Mouse (Mus musculus) MEL (cell line): Measurements from ENCODE around the gene Nsg1.

Experiments used
- BHLHE40 ChIP-seq: IDR thresholded peaks from 2 replicates; pipeline ENCODE4 v1.6.1; 2012; ENCODE audit warnings: low read depth, mild to moderate bottlenecking, inconsistent platforms, low read length, improper control_type of control experiment, borderline replicate concordance
- CHD1 ChIP-seq: IDR thresholded peaks from 2 replicates; pipeline ENCODE4 v1.6.1; 2012; ENCODE audit warnings: low read depth, mild to moderate bottlenecking, inconsistent platforms, low read length, improper control_type of control experiment
- CTCF ChIP-seq, 3 experiments: IDR thresholded peaks in 2 of 3; conservative IDR thresholded peaks in 1 of 3; 2 replicates each; pipeline ENCODE4 v1.5.1; 2011 to 2012; ENCODE audit warnings: low read length in 3 of 3, low read depth in 2 of 3, mild to moderate bottlenecking in 2 of 3, improper control_type of control experiment in 1 of 3, inconsistent platforms in 1 of 3, mixed read lengths in 1 of 3, moderate library complexity in 1 of 3; ENCODE audit not compliant: control insufficient read depth in 1 of 3, insufficient read depth in 1 of 3, poor library complexity in 1 of 3, severe bottlenecking in 1 of 3
- E2F4 ChIP-seq: IDR thresholded peaks from 2 replicates; pipeline ENCODE4 v1.6.1; 2011; ENCODE audit warnings: low read depth, low read length, improper control_type of control experiment, borderline replicate concordance
- ELF1 ChIP-seq: IDR thresholded peaks from 2 replicates; pipeline ENCODE4 v1.6.1; 2014; ENCODE audit warnings: low read depth, mild to moderate bottlenecking, inconsistent platforms, low read length, improper control_type of control experiment, moderate library complexity
- EP300 ChIP-seq, 2 experiments: IDR thresholded peaks; 2 replicates each; pipeline ENCODE4 v1.6.1; 2011; ENCODE audit warnings: improper control_type of control experiment in 2 of 2, low read length in 2 of 2, low read depth in 1 of 2, mild to moderate bottlenecking in 1 of 2
- POLR2A ChIP-seq, 2 experiments: IDR thresholded peaks; 2 replicates each; pipeline ENCODE4 v1.6.1; 2011 to 2012; ENCODE audit warnings: low read length in 2 of 2, mild to moderate bottlenecking in 2 of 2, control low read depth in 1 of 2, improper control_type of control experiment in 1 of 2, low read depth in 1 of 2, moderate library complexity in 1 of 2; ENCODE audit not compliant: control insufficient read depth in 1 of 2, insufficient read depth in 1 of 2, poor library complexity in 1 of 2
- RAD21 ChIP-seq: IDR thresholded peaks from 2 replicates; pipeline ENCODE4 v1.6.1; 2011; ENCODE audit warnings: mild to moderate bottlenecking, low read depth, low read length, improper control_type of control experiment
- SMC3 ChIP-seq: IDR thresholded peaks from 2 replicates; pipeline ENCODE4 v1.6.1; 2011; ENCODE audit warnings: low read depth, low read length, improper control_type of control experiment
- UBTF ChIP-seq: IDR thresholded peaks from 2 replicates; pipeline ENCODE4 v1.6.1; 2012; ENCODE audit warnings: low read depth, mild to moderate bottlenecking, inconsistent platforms, low read length, improper control_type of control experiment, moderate library complexity, borderline replicate concordance; ENCODE audit not compliant: insufficient read depth
- ZC3H11A ChIP-seq: IDR thresholded peaks from 2 replicates; pipeline ENCODE4 v1.6.1; 2012; ENCODE audit warnings: low read depth, mild to moderate bottlenecking, inconsistent platforms, low read length, improper control_type of control experiment
- ZNF384 ChIP-seq: IDR thresholded peaks from 2 replicates; pipeline ENCODE4 v1.6.1; 2012; ENCODE audit warnings: low read depth, mild to moderate bottlenecking, inconsistent platforms, low read length, improper control_type of control experiment

GRCm38 (mm10) chr5:38152201-38153108 is 7.3 kb downstream of the Nsg1 start:
- TF ChIP-seq POLR2A (IDR thresholded peaks at IDR 0.05; ENCODE audit: control insufficient read depth in 1 of 2, insufficient read depth in 1 of 2, low read depth in 1 of 2, low read length in 2 of 2, poor library complexity in 1 of 2) (no peak), SMC3 (no peak), CTCF (IDR thresholded peaks at IDR 0.05 in 2 of 3, conservative IDR thresholded peaks at IDR 0.05 in 1 of 3; ENCODE audit: control insufficient read depth in 1 of 3, insufficient read depth in 1 of 3, low read depth in 2 of 3, low read length in 3 of 3, poor library complexity in 1 of 3, severe bottlenecking in 1 of 3) (no peak), BHLHE40 (no peak), EP300 (IDR thresholded peaks at IDR 0.05; ENCODE audit: low read depth in 1 of 2, low read length in 2 of 2) (no peak), UBTF (no peak), ZNF384 (no peak), ZC3H11A (no peak), E2F4 (no peak), ELF1 (no peak), CHD1 (no peak), RAD21 (no peak)
